Mouse (Mus musculus): ENCODE results near the gene Rnf182.

GRCm38 (mm10) chr13:43666920-43667319 is 51.4 kb downstream of the Rnf182 start:
- TF ChIP-seq POLR2A (IDR thresholded peaks at IDR 0.05; ENCODE audit: low read depth, low read length), result no peak
- no peak for TF ChIP-seq CTCF (IDR thresholded peaks at IDR 0.05; ENCODE audit: extremely low read depth, insufficient read length, insufficient replicate concordance, low read depth, low read length)
